Mouse (Mus musculus) olfactory bulb, adult 2 months (tissue): ENCODE measurements at regions not wholly inside any gene's neighbourhood (a gene's known extent, or its start where the extent isn't known, plus 50 kb on each side); places are given as distances from the start of the nearest gene placed in this dataset.

Experiments
- CTCF ChIP-seq: fragments of 200-500 bp; IDR thresholded peaks from 2 replicates; pipeline ENCODE4 v1.5.1; 2012; ENCODE audit warnings: low read depth, mild to moderate bottlenecking, low read length, moderate library complexity; ENCODE audit not compliant: insufficient read depth
- POLR2A ChIP-seq: fragments of 200-500 bp; IDR thresholded peaks from 2 replicates; pipeline ENCODE4 v1.6.1; 2012; ENCODE audit warnings: mild to moderate bottlenecking, low read depth, low read length, moderate library complexity; ENCODE audit not compliant: insufficient read depth

DNA sequence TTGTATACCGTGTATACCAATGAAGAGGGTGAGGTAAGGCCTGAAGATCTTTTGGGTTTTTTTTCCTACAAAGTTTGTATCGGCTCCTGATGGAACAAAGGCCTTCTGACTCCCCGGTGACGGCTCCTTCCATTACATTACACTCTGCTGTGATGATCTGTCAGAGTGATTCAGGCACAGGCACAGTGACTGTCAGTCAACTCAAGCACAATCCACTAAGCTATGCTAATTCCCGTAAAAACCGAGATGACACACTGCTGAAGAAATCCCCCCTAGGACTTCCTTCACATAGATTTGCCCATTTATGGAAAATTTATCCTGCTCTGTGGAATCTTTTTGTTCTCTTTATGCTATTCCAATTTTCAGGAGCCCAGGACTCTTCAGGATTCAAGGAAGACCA lies 730.0 kb upstream of the Adgrl2 start:
- no peak for TF ChIP-seq POLR2A
- TF ChIP-seq CTCF, result no peak
